Mouse (Mus musculus) bone marrow, adult 2 months (tissue): ENCODE measurements around the gene Med26. TPM values are rescaled to one million over a fixed set of nuclear protein-coding genes. Genes with fewer than 3 reads are reported as not detected.

Experiments used
- H3K27ac ChIP-seq: fragments of 200-500 bp; 2 replicates; pipeline ENCODE4 v1.5.1; 2012; ENCODE audit warnings: low read depth, mild to moderate bottlenecking, control low read depth, inconsistent platforms, low read length; ENCODE audit not compliant: control insufficient read depth, poor library complexity, insufficient read depth
- H3K4me1 ChIP-seq: fragments of 200-500 bp; 2 replicates; pipeline ENCODE4 v1.6.1; 2011; ENCODE audit warnings: low read length; ENCODE audit not compliant: control insufficient read depth, insufficient read depth
- H3K4me3 ChIP-seq: fragments of 200-500 bp; replicated peaks from 2 replicates; pipeline ENCODE3; 2011; ENCODE audit warnings: mild to moderate bottlenecking, low read depth, low read length, control low read depth; ENCODE audit not compliant: control insufficient read depth
- CTCF ChIP-seq: fragments of 200-500 bp; IDR thresholded peaks from 2 replicates; pipeline ENCODE4 v1.5.1; 2011; ENCODE audit warnings: low read length, control low read depth; ENCODE audit not compliant: control insufficient read depth, insufficient read depth
- POLR2A ChIP-seq: fragments of 200-500 bp; IDR thresholded peaks from 2 replicates; pipeline ENCODE4 v1.6.1; 2011; ENCODE audit warnings: low read depth, mild to moderate bottlenecking, control low read depth, low read length, borderline replicate concordance; ENCODE audit not compliant: control insufficient read depth
- WGBS: fragments of 180-500 bp; shearing (Covaris S2); methylation state at CpG from one replicate; pipeline ENCODE4 v1.1.7; 2018; 5-methylcytosine and 5-hydroxymethylcytosine counted together
- polyA plus RNA-seq: library from polyadenylated mRNA; stranded (reverse); fragments of >200 nt; gene quantifications from 2 replicates; pipeline ENCODE4 v1.2.4, GENCODE M21; 2011; ENCODE audit warnings: low replicate concordance; ENCODE audit not compliant: missing spikeins, insufficient read depth, insufficient read length

Gene Med26
- polyA plus RNA-seq, 1 experiment: 8.0 TPM

GRCm38 (mm10) chr8:72577941-72578340 is 29.9 kb upstream of the Med26 start:
- H3K27ac ChIP-seq: no peak overlapping the region
- H3K4me3 ChIP-seq: no peak overlapping the region
- H3K4me1 ChIP-seq: peaks cover 5% of the 10 kb centered on the region; the same call in 1 of the 2 replicates
- no peak for TF ChIP-seq POLR2A
- no peak for TF ChIP-seq CTCF
- 48% methylated on average over 1 of the region's 1 CpGs for WGBS

GRCm38 (mm10) chr8:72577266-72577665 is 29.2 kb upstream of the Med26 start:
- Histone ChIP-seq H3K4me3 (no peak overlapping the region), H3K4me1 (peaks cover 5% of the 10 kb centered on the region; the same call in 1 of the 2 replicates), H3K27ac (no peak overlapping the region)
- TF ChIP-seq POLR2A: no peak
- 78% methylated on average over 3 of the region's 3 CpGs for WGBS

- Histone ChIP-seq H3K4me1 (peaks cover 2% of the 10 kb centered on the region; the same call in 1 of the 2 replicates), H3K4me3 (no peak overlapping the region), H3K27ac (no peak overlapping the region)
- 87% methylated on average over 6 of the region's 6 CpGs for WGBS
- TF ChIP-seq CTCF (no peak), POLR2A (no peak)
These were observed 27.8 kb upstream of the Med26 start for GRCm38 (mm10) chr8:72575915-72576314.

- no peak for TF ChIP-seq POLR2A
- no peak for TF ChIP-seq CTCF
- WGBS: 81% methylated on average over 6 of the region's 6 CpGs
- Histone ChIP-seq H3K4me1 (peaks cover 4% of the 10 kb centered on the region), H3K4me3 (no peak overlapping the region), H3K27ac (no peak overlapping the region)
These were observed 25.4 kb upstream of the Med26 start for GRCm38 (mm10) chr8:72573450-72573849.

GRCm38 (mm10) chr8:72572507-72572906 is 24.4 kb upstream of the Med26 start:
- peak overlapping the region; percentile 39; the same call in 1 of the 2 replicates for H3K27ac ChIP-seq
- H3K4me1 ChIP-seq: peaks cover 4% of the 10 kb centered on the region
- no peak for TF ChIP-seq CTCF
- TF ChIP-seq POLR2A: no peak
- H3K4me3 ChIP-seq: peak overlapping the region; percentile 66
- 33% methylated on average over 10 of the region's 10 CpGs for WGBS

GRCm38 (mm10) chr8:72571611-72572473 is 23.8 kb upstream of the Med26 start, which contains the start of gene Tmem38a:
TSS of gene Tmem38a (plus strand) at chr8:72572055.
- under 1% methylated on average over 45 of the region's 45 CpGs for WGBS
- no peak for TF ChIP-seq POLR2A
- TF ChIP-seq CTCF: no peak

GRCm38 (mm10) chr8:72570633-72571610 is 22.9 kb upstream of the Med26 start, which contains the start of gene Smim7:
TSS of gene Smim7 (minus strand) at chr8:72571088.
- peaks cover 4% of the 10 kb centered on the region for H3K4me1 ChIP-seq
- H3K27ac ChIP-seq: peak within 1 kb of the TSS; percentile 89
- peak; percentile 79; the same call in 1 of the 2 replicates for TF ChIP-seq POLR2A
- no peak for TF ChIP-seq CTCF
- under 1% methylated on average over 52 of the region's 52 CpGs for WGBS
- H3K4me3 ChIP-seq: peak within 1 kb of the TSS; percentile 85

More at GRCm38 (mm10) chr8:72571611-72572473, 23.8 kb upstream of the Med26 start, which contains the start of gene Tmem38a:
- peaks cover 4% of the 10 kb centered on the region for H3K4me1 ChIP-seq
- peak within 1 kb of the TSS; percentile 85 for H3K4me3 ChIP-seq
- H3K27ac ChIP-seq: peak within 1 kb of the TSS; percentile 89

- H3K4me3 ChIP-seq: no peak overlapping the region
- no peak overlapping the region for H3K27ac ChIP-seq
- no peak for TF ChIP-seq CTCF
- no peak for TF ChIP-seq POLR2A
- peaks cover 2% of the 10 kb centered on the region for H3K4me1 ChIP-seq
- 87% methylated on average over 2 of the region's 2 CpGs for WGBS
These were observed 17.9 kb upstream of the Med26 start for GRCm38 (mm10) chr8:72565970-72566369.
